Mouse (Mus musculus) liver, embryonic 14.5 days (tissue): ENCODE data around the gene Gm48551.

Experiments
- CTCF ChIP-seq: IDR thresholded peaks from 2 replicates; pipeline ENCODE4 v1.5.1; 2016; ENCODE audit warnings: antibody characterized with exemption, low read depth, control low read depth
- EP300 ChIP-seq: IDR thresholded peaks from 2 replicates; pipeline ENCODE4 v1.6.1; 2016; ENCODE audit warnings: antibody characterized with exemption, low read depth

GRCm38 (mm10) chr10:81441019-81441418 is 56.8 kb downstream of the Gm48551 start:
- no peak for TF ChIP-seq CTCF
- TF ChIP-seq EP300: no peak
